Mouse (Mus musculus): ENCODE results near the gene Spsb4.

Gene Spsb4

GRCm38 (mm10) chr9:96979417-96980030 lies 39.1 kb downstream of the Spsb4 start:
- DNase-seq (ENCODE audit: low spot score in 2 of 2): no peak

DNA sequence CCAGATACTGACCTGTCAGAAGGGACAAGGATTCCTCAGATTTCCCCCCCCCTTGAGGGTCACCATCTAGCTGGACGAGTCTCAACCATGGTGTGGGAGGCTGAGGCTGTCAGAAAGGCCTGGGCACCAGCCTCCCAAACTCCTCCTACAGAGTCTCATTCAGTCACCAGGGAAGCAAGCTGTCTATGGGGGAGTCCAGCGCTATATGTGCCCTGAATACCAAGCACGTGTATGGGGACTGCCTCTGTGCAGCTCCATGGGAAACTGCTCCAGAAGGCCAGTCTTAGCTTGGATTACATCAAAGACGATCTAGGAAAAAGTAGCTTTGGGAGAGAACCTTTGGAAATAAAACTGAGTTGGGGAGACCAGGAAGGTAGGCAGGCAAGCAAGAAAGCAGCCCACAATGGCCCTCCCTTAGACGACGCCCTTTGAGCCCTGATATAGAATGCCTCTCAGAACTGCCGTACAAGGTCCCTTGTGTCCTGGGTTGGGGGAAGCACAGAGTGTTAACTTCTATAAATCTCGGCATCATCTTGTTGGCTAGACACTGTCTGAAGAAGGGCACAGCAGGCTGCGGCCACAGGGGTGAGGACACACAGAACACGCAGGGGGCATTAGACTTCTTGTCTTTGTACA lies 40.4 kb downstream of the Spsb4 start:
- no peak for DNase-seq (ENCODE audit: low spot score in 2 of 2)

- DNase-seq (ENCODE audit: low spot score in 2 of 2): no peak
Measured at GRCm38 (mm10) chr9:96977287-96978145, 41.1 kb downstream of the Spsb4 start.

- DNase-seq (ENCODE audit: low spot score in 2 of 2): no peak
Measured at GRCm38 (mm10) chr9:96973091-96973490, 45.6 kb downstream of the Spsb4 start.

- DNase-seq (ENCODE audit: low spot score in 2 of 2): no peak
Measured at GRCm38 (mm10) chr9:96971625-96972404, 46.8 kb downstream of the Spsb4 start.

GRCm38 (mm10) chr9:96967516-96967915 lies 51.1 kb downstream of the Spsb4 start:
- no peak for DNase-seq (ENCODE audit: low spot score in 2 of 2)

- DNase-seq (ENCODE audit: low spot score in 2 of 2): no peak
Measured at GRCm38 (mm10) chr9:96966465-96966864, 52.2 kb downstream of the Spsb4 start.

- no peak for DNase-seq (ENCODE audit: low spot score in 2 of 2)
Measured at GRCm38 (mm10) chr9:96963443-96964215, 55.0 kb downstream of the Spsb4 start.

DNA sequence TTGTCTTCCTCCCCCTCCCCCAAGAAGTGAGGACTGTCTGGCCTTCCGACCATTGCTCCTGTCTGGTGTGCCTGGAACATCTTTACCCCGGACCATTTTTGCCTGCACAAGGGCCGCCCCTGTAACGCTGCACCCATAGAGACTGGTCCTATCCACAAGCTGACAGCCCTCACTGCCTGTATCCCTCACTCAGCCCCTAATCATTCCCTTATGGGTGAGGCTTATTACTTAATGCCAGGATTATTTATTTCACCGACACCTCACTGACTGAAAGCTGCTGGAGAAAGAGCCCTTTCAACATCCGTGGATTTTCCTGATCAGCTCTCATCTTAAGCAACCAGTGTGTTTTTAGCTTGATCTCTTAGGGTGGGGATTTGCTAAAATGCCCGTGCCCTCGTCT lies 55.9 kb downstream of the Spsb4 start:
- DNase-seq (ENCODE audit: low spot score in 2 of 2): no peak

DNA sequence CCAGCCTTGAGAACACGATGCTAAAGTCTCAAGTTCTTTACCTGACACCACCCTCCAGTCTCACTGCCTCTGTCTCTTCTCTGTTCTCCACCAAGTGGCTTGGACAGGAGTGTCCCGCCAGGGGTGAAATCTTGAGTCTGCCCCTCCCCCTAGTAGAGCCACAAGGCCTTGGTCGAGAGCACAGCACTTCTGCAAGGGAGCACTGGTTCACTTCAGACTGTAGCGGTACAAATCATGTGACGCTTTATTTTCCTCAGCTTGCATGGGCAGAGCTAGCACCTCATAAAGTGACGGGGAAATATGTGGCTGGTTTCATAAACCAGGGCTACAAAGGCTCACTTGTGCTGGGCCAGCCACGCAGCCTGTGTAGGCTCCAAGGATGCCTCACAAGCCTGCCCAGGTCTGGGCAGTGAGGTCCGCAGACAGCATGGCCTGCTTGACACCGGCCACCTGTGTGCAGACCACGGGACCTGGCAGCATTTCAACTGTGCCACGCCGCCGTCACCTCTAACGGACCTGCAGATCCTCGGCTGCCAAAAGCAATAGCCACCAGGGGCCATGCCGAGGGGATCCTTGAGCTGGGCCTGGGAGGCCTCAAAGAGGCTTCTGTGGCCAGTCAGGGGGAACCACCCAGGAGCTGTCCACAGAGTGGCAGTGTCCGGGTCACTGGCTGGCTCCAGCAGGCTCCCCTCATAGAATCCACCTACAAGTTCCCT lies 56.5 kb downstream of the Spsb4 start:
- no peak for DNase-seq (ENCODE audit: low spot score in 2 of 2)

GRCm38 (mm10) chr9:96961006-96961405 lies 57.6 kb downstream of the Spsb4 start:
- DNase-seq (ENCODE audit: low spot score in 2 of 2): no peak

- DNase-seq (ENCODE audit: low spot score in 2 of 2): no peak
Measured at GRCm38 (mm10) chr9:96960241-96960640, 58.4 kb downstream of the Spsb4 start.

DNA sequence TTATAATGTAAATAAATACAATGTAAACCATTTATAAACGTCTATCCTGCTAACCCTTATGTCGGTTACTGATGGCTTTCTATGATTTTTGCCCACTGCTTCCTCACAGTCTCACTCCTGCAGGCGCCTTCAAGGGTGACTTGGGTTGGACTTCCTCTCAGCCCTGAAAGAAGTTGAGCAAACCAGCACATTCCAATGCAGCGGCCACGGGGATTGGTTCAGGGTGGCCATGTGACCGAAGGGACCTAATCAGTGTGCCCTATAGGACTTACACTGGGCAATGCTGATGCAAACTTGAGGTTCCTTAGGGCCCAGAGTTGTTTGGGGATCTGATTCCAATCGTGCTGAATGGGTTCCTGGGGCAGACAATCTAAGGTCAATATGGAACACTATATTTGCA lies 59.2 kb downstream of the Spsb4 start:
- DNase-seq (ENCODE audit: low spot score in 2 of 2): no peak

DNA sequence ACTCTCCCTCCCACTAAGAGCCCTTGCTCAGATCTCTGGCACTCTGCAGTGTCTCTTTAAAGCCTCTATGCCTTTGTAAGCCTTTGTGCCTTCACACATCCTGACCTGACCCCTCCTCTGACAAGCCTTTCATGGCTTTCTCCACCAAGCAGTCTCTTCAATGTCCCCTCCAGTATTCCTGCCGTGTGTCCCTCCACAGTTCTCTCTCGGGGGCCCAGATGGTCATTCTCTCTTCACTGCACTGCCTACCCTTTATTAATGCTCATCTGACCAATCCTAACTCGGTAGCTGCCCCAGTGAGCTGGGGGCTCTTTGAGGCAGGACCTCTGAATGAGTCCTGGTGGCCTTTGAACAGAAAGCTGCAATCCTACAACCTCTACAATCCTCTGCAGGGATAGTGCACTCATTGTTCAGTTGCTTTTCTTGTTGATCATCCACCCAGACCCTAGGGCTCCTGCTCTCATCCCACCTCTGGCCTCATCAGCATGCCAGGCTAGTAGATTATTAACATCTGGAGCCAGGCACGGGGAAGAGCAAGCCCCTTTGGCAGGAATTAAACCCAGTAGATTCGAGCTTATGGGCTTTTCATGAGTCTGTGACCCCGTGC lies 60.5 kb downstream of the Spsb4 start:
- no peak for DNase-seq (ENCODE audit: low spot score in 2 of 2)

DNA sequence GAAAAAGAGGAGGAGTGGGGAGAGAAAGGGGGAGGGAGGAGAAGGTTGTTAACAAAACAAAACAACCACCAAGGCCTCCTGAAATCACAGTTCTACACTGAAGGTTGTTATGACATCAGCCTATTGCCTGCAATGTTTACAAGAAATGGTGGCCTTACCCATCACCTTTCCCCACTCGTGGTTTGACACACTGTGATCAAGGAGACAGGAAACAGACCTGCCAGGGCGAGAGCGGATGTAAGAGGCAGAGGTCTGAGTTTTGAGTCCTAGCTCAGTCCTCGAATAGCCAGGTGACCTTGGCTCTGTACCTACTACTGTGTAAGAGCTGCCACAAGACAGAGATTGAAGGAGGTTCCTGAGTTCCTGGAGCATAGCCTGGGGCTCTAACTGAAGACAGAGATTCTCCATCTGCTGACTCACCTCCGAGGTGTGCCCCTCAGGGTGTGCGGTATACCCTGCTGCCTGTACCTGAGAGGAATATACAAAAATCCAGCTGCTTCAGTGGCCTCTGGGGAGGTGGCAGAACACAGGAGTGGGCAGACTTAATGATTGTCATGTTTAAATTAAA lies 61.3 kb downstream of the Spsb4 start:
- DNase-seq (ENCODE audit: low spot score in 2 of 2): no peak

DNA sequence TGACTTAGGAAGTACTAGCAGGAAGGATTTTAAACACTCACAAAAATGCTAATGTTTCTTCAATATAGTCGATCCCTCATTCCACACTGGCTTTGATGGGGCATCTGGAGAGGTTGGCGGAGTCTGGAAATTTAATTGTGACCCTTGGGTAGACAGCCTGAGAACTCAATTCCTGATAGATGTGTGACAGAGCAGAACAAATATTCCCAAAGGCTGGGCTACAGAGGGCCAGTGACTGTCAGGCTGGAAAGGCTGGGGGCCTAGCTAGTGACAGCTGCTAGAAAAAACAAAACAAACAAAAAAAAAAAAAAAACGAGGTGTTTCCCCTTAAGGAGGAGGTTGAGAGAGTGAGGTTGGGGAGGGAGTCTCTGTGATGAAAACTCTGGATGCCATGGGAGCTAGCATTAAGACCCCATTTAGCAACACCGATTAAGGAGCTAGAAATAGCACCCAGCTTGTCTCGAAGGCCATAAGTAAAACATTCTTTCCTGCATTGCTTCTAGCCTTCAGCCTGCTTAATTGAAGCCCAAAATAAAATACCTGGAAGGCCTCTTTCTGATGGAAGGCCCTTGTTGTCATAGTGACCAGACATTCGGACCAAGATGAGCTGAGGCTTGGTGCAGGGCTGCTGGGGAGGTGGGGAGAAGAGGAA lies 61.9 kb downstream of the Spsb4 start:
- DNase-seq (ENCODE audit: low spot score in 2 of 2): no peak

- DNase-seq (ENCODE audit: low spot score in 2 of 2): no peak
Measured at GRCm38 (mm10) chr9:96954063-96954809, 64.4 kb downstream of the Spsb4 start.

DNA sequence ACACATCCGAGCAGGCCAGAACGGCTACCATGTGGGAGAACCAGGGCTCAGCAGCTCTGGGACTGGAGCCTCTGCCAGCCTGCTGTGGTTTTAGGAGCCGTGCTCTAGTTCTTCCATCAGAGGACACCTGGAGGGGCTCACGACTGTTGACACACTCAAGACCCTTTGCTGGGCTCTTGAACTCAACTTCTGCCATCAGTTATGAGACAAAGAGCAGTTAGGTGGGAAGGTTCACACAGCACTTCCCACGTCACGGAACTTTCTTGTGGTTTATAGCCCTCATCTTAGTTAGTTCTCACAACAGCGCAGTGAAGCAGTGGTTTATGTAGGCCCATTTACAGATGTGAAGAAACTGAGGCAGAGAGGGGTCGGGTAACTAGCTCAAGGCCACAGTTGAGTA lies 65.2 kb downstream of the Spsb4 start:
- no peak for DNase-seq (ENCODE audit: low spot score in 2 of 2)

Data from spleen, postnatal 4 days (tissue).